Mouse (Mus musculus) G1E-ER4 (cell line): Measurements from ENCODE around the gene Glis1. TPM values are rescaled to one million over a fixed set of nuclear protein-coding genes. Genes with fewer than 3 reads are reported as not detected.
A peak's percentile ranks its signal among the peaks of the same experiment; 100 is the strongest.

ENCODE experiments used
- GATA1 ChIP-seq: IDR thresholded peaks from one replicate; pipeline ENCODE4 v1.8.0; 2012; ENCODE audit warnings: low read length, inconsistent platforms
- polyA plus RNA-seq: library from polyadenylated mRNA; stranded (reverse); fragments of >175 nt; gene quantifications from 2 replicates; pipeline ENCODE4 v1.2.3, GENCODE M21; 2012

Glis1 gene
- polyA plus RNA-seq, 1 experiment: 1.1 TPM

- TF ChIP-seq GATA1: no peak
Observed at GRCm38 (mm10) chr4:107442891-107443483, 8.6 kb downstream of the Glis1 start.

GRCm38 (mm10) chr4:107443621-107444020 lies 9.2 kb downstream of the Glis1 start:
- no peak for TF ChIP-seq GATA1

- TF ChIP-seq GATA1: no peak
Observed at GRCm38 (mm10) chr4:107448481-107448880, 14.1 kb downstream of the Glis1 start.

GRCm38 (mm10) chr4:107449519-107449918 lies 15.1 kb downstream of the Glis1 start:
- TF ChIP-seq GATA1: no peak

GRCm38 (mm10) chr4:107452266-107453015 lies 18.1 kb downstream of the Glis1 start:
- no peak for TF ChIP-seq GATA1

GRCm38 (mm10) chr4:107453141-107453984 lies 19.0 kb downstream of the Glis1 start:
- TF ChIP-seq GATA1: no peak

GRCm38 (mm10) chr4:107457602-107458001 lies 23.2 kb downstream of the Glis1 start:
- TF ChIP-seq GATA1: no peak

GRCm38 (mm10) chr4:107458907-107459306 lies 24.5 kb downstream of the Glis1 start:
- TF ChIP-seq GATA1: peak; percentile 40

GRCm38 (mm10) chr4:107459461-107459860 lies 25.1 kb downstream of the Glis1 start:
- TF ChIP-seq GATA1: no peak

- TF ChIP-seq GATA1: no peak
Observed at GRCm38 (mm10) chr4:107460468-107460867, 26.1 kb downstream of the Glis1 start.

GRCm38 (mm10) chr4:107467831-107468230 lies 33.4 kb downstream of the Glis1 start:
- no peak for TF ChIP-seq GATA1

GRCm38 (mm10) chr4:107468264-107468663 lies 33.9 kb downstream of the Glis1 start:
- no peak for TF ChIP-seq GATA1

GRCm38 (mm10) chr4:107468768-107469167 lies 34.4 kb downstream of the Glis1 start:
- no peak for TF ChIP-seq GATA1

- TF ChIP-seq GATA1: no peak
Observed at GRCm38 (mm10) chr4:107476266-107476665, 41.9 kb downstream of the Glis1 start.

- TF ChIP-seq GATA1: no peak
Observed at GRCm38 (mm10) chr4:107479015-107479414, 44.6 kb downstream of the Glis1 start.

GRCm38 (mm10) chr4:107482541-107482940 lies 48.1 kb downstream of the Glis1 start:
- TF ChIP-seq GATA1: no peak
